Mouse (Mus musculus): ENCODE measurements around the gene Chuk.

The Chuk gene

GRCm38 (mm10) chr19:44107661-44108521 lies 611 bp upstream of the Chuk start:
- DNase-seq (ENCODE audit: low spot score) = no peak

GRCm38 (mm10) chr19:44104393-44104792 lies 2.9 kb downstream of the Chuk start:
- no peak for DNase-seq (ENCODE audit: low spot score)

- DNase-seq (ENCODE audit: low spot score) = no peak
Measured at GRCm38 (mm10) chr19:44103001-44103400, 4.3 kb downstream of the Chuk start.

- no peak for DNase-seq (ENCODE audit: low spot score)
Measured at GRCm38 (mm10) chr19:44100840-44101239, 6.4 kb downstream of the Chuk start.

- DNase-seq (ENCODE audit: low spot score) = no peak
Measured at GRCm38 (mm10) chr19:44086278-44086677, 21.0 kb downstream of the Chuk start.

GRCm38 (mm10) chr19:44080920-44081319 lies 26.4 kb downstream of the Chuk start:
- DNase-seq (ENCODE audit: low spot score) = no peak

GRCm38 (mm10) chr19:44080023-44080422 lies 27.3 kb downstream of the Chuk start:
- no peak for DNase-seq (ENCODE audit: low spot score)

- DNase-seq (ENCODE audit: low spot score) = no peak
Measured at GRCm38 (mm10) chr19:44077024-44077423, 30.3 kb downstream of the Chuk start.

- DNase-seq (ENCODE audit: low spot score) = no peak
Measured at GRCm38 (mm10) chr19:44076457-44076856, 30.8 kb downstream of the Chuk start.

- no peak for DNase-seq (ENCODE audit: low spot score)
Measured at GRCm38 (mm10) chr19:44074986-44075385, 32.3 kb downstream of the Chuk start.

GRCm38 (mm10) chr19:44071166-44071565 lies 36.1 kb downstream of the Chuk start:
- no peak for DNase-seq (ENCODE audit: low spot score)

- DNase-seq (ENCODE audit: low spot score) = no peak
Measured at GRCm38 (mm10) chr19:44069914-44070232, 37.4 kb downstream of the Chuk start.

- peak; percentile 78 for DNase-seq (ENCODE audit: low spot score)
Measured at GRCm38 (mm10) chr19:44069121-44069913, 38.0 kb downstream of the Chuk start, which contains the start of gene Erlin1. Erlin1 (minus strand) TSS chr19:44069785.

GRCm38 (mm10) chr19:44068232-44068631 lies 39.0 kb downstream of the Chuk start:
- no peak for DNase-seq (ENCODE audit: low spot score)

- DNase-seq (ENCODE audit: low spot score) = no peak
Measured at GRCm38 (mm10) chr19:44067323-44068049, 39.8 kb downstream of the Chuk start.

- DNase-seq (ENCODE audit: low spot score) = no peak
Measured at GRCm38 (mm10) chr19:44064734-44065133, 42.5 kb downstream of the Chuk start.

- DNase-seq (ENCODE audit: low spot score) = no peak
Measured at GRCm38 (mm10) chr19:44063773-44064172, 43.5 kb downstream of the Chuk start.

- DNase-seq (ENCODE audit: low spot score) = no peak
Measured at GRCm38 (mm10) chr19:44060226-44060625, 47.1 kb downstream of the Chuk start.

GRCm38 (mm10) chr19:44055173-44055826 lies 52.0 kb downstream of the Chuk start:
- no peak for DNase-seq (ENCODE audit: low spot score)

- DNase-seq (ENCODE audit: low spot score) = no peak
Measured at GRCm38 (mm10) chr19:44050388-44050787, 56.9 kb downstream of the Chuk start.

GRCm38 (mm10) chr19:44049282-44049681 lies 58.0 kb downstream of the Chuk start:
- DNase-seq (ENCODE audit: low spot score) = no peak

- DNase-seq (ENCODE audit: low spot score) = no peak
Measured at GRCm38 (mm10) chr19:44045847-44046246, 61.4 kb downstream of the Chuk start.
